Mouse (Mus musculus): ENCODE measurements at regions not wholly inside any gene's neighbourhood (a gene's known extent, or its start where the extent isn't known, plus 50 kb on each side); places are given as distances from the start of the nearest gene placed in this dataset.
"Not testable (repeated sequence)": the region's sequence is repeated elsewhere in the genome, so short reads cannot be mapped to it uniquely, and the experiment has no call there.

GRCm38 (mm10) chr1:177382596-177383190, 59.5 kb upstream of the Zbtb18 start:
- peak; percentile 60 for DNase-seq

DNA sequence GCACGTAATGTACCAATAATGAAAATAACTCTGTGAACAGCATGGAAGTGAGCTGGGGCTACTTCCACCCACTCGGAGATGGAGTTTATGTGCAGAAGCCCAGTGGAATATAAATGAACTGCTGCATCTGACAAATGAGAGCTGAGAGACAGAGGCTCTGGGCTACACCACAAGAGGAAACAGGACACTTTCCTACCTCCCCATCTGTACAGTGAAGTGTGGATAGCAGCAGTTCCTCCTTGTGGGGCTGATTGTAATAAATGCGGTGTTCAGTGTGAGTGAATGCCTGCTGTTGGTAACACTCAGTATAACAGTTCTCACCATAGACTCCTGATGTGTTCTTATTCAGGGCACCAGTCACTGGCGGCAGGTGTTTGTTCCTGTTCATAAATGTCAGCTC, 60.0 kb upstream of the Zbtb18 start:
- no peak for DNase-seq

- no peak for DNase-seq
These were observed 64.0 kb upstream of the Zbtb18 start for GRCm38 (mm10) chr1:177378112-177378511.

DNA sequence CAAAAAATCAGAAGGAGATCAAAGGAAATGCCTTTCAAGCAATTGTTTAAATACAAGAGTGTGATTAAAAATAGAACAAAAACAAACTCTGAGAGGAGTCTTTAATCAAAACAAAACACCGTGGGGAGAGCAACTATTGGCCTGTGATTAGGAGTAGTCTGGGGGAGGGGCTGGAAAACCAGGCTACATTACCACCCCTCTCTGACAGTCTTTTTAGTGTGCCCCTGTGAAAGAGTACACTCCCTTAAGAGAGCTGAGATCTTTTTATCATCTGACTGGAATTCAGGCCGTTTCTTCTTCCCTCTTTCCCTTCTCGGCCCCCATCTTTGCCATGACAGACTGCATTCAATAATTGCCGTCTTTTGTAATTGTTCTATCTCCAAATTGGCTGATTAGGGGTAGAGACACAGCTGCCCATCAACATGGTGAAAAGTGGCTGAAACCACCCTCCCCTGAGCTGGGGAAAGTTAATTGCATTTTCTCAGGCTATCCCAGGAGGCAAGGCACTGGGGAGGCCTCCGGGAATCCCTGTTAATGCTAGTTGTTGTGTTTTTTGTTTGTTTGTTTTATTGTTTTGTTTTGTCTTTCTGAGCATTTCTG, 68.8 kb upstream of the Zbtb18 start:
- no peak for DNase-seq

GRCm38 (mm10) chr1:177372066-177372465, 70.1 kb upstream of the Zbtb18 start:
- no peak for DNase-seq

DNA sequence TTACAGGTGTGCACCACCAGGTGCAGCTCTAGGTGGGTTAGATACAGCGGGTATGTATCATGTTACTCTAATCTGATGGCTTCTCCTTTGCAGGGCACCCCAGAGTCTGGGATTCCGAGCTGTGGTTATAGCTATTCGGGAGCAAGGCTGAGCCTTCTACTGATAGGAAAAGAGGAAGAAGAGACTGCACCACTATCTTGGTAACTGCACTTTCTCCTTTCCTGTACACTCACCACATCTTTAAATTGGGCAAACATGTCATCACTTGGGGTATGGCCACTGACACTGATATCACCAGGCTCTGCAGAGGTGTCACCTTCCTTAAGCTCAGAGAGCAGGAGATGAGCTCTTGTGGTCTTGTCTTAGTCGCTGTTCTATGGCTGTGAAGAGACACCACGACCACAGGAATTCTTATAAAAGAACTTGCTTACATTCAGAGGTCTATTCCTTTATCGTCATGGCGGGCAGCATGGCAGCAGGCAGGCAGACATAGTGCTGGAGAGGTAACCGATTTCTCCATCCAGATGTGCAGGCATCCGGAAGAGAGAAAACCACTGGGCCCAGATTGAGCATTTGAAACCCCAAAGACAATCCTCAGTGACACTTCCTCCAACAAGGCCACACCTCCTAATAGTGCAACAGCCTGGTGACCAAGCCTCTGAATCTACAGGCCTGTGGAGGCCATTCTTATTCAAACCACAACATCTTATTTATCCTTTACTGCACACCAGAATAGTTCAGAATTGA, 74.1 kb upstream of the Zbtb18 start:
- no peak for DNase-seq

- no peak for DNase-seq
These were observed 75.2 kb upstream of the Zbtb18 start for GRCm38 (mm10) chr1:177366914-177367313.

DNA sequence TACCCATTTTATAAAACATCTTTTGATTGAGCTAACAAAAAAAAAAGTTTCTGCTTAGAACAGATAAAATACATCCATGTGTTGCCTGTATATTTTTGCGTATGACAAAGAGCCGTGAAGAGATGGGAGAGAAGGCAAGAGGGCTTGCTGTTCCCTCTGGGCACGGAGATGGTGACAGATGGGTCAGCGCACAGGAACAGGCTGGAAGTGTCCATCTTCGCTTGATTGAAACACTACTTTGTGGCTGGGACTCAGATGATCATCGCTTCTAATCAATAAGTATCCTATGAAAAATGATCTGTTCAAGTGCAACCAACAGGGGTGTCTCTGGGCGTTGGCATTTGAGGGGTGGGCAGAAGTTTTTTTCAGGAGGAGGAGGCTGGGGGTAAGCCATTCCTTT, 75.7 kb upstream of the Zbtb18 start:
- no peak for DNase-seq

- DNase-seq, result no peak
These were observed 77.8 kb upstream of the Zbtb18 start for GRCm38 (mm10) chr1:177364355-177364754.

DNA sequence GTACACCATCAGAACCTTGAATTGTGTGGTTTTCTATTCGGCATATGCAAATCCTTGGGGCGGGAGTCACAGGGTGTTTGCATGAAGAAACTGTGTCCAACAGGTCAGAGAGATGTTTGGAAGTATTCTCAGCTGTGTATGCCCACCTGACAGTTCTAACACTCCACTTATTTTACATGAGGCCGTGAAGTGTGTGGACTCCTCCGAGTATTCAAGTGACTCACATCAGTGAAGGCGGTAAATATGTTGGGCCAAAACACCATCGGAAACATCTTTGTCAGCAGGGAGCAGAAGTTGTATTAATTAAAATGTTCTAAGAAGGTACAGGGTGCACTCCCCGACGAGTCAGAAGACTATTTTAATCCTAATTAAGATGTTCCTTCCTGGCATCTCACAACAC, 79.8 kb upstream of the Zbtb18 start:
- DNase-seq, result no peak

DNA sequence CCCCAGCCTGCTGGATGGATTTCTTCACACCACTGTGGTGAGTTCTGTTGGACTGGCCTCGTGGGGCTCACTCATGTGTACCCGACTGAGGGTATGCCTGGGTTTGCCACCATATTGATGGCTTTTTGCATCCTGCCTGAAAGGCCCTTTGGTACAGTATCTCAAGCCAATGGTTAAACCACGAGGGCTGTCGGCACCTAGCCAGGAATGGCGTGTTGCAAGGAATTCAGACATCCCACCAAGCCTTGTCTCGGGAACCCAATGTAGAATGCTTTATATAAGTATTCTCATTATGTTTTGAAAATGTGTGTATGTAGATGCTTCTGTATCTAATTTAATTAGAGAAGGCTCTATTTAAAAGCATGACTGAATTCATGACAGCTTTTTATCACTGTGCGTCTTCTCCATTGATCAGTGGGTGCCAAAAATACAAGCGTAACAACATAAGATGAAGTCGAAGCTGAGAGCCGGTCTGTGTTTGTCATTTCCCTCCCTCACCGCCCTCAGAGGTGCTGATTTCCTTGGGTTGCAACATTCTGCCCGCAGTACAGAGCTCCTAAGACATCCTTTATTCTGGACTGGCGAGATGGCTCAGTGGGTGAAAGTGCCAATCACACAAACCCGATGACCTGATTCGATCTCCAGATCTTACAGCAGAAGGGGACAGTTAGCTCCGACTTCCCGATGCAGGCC, 90.5 kb upstream of the Akt3 start:
- DNase-seq, result no peak

- DNase-seq, result no peak
These were observed 89.2 kb upstream of the Akt3 start for GRCm38 (mm10) chr1:177347208-177347607.

- DNase-seq, result no peak
These were observed 88.5 kb upstream of the Akt3 start for GRCm38 (mm10) chr1:177346540-177346939.

- DNase-seq, result no peak
These were observed 87.5 kb upstream of the Akt3 start for GRCm38 (mm10) chr1:177345540-177345939.

DNA sequence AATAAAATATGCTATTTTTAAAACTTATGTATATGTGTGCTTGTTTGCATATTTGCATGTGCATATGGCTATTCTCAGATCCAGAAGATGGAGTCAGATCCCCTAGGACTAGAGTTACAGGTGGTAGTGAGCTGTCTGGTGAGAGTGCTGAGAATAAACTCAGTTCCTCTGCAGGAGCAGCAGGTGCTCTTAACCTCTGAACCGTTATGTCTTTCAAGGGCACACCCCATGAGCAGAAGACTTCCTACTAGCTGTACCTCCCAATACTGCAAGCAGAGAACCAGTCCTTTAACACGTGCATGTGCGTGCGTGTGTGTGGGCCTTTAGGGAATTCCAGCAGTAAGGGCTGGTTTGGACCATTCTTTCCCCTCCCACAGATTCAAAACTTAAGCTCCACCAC, 85.9 kb upstream of the Akt3 start:
- DNase-seq, result no peak

GRCm38 (mm10) chr1:177343121-177343520, 85.1 kb upstream of the Akt3 start:
- DNase-seq, result no peak

DNA sequence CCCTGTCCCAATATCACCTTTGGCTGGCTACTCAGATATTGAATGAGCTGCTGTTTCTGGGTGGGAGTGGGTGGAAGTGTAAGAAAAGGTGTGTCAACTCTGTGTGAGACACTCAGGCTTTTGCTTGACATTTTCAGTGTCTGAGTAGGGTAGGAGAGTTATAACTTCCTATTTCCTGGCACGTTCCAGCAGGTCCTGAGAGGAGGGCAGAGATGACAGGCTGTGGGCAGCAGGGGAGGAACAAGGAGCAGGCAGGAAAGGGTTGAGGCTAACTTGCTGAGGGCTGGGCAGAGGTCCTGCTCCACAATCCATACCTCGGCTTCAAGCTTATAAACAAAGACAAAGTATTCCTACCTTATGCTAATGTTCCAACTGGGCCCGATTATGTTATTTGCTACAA, 82.2 kb upstream of the Akt3 start:
- DNase-seq, result no peak

DNA sequence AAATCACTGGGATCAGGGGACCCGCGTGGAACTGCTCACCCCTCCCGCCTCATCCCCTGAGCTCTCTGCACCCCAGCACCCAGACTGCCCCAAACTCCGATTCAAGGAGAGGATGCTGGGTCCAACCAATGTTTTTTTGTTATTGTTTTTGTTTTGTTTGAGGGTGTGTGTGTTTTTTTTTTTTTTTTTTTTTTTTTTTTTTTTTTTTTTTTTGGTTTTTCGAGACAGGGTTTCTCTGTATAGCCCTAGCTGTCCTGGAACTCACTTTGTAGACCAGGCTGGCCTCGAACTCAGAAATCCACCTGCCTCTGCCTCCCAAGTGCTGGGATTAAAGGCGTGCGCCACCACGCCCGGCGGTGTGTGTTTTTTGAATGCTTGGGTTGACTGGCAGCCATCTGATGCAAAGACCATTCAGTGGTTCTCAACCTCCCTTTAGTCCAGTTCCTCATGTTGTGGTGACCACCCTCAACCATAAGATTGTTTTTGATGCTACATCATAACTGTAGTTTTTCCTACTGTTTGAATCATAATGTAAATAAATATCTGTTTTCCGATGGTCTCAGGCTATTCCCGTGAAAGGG, 81.3 kb upstream of the Akt3 start:
- DNase-seq, result not testable (repeated sequence)

DNA sequence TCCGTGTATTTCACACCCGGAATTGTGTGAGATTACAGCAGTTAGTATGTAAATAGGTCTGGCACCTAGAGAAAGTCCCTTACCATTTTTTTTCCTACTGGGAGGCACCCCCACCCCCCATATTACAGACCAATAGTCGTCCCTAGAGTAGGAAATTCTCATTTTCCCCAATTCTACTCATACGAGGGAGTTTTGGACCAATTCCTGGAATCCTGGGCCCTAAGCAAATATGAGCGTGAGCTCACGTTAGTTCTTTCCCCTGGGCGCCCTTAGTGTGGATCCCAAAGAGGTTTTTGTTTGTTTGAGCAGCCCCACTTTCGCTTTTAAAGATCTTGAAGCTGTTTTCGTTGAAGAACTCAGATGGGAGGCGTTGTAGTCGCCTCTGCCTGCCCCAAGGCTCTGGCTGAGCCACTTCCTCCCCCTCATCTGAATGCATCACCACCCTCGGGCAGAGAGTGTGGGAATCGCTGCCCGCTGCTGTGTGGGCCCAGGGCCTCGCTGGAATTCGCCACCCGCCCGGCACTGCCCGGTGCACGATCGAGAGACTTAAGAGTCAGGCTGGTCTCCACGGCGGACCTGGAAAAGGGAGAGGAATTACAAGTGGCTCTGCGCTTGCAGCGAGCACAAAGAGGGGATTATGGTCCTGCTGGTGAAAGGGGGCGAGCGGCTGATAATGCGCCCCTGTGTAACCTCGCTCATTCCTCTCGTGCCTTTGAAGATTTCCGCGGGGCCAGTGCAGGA, 80.6 kb upstream of the Akt3 start:
- DNase-seq, result peak; percentile 50

DNA sequence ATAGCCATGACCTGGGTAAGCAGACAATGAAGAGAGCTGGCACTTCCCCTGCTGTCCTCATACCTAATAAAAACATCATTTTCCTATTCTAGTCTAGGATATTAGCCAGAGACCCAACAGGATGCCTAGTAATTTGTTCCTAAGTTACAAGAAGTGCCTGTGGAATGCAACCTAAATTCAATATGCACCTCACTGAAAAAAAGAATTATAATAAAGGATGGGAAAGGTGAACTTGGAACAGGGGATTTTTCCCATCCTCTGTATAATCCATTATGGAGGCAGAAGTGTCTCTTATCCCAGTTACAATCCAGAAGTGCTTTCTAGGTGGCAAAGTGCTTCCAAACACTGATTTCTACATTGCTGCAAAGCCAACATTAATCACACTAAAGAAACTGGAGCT, 79.8 kb upstream of the Akt3 start:
- DNase-seq, result no peak

- no peak for DNase-seq
These were observed 79.1 kb upstream of the Akt3 start for GRCm38 (mm10) chr1:177337141-177337540.

GRCm38 (mm10) chr1:177336436-177336835, 78.4 kb upstream of the Akt3 start:
- DNase-seq, result no peak

DNA sequence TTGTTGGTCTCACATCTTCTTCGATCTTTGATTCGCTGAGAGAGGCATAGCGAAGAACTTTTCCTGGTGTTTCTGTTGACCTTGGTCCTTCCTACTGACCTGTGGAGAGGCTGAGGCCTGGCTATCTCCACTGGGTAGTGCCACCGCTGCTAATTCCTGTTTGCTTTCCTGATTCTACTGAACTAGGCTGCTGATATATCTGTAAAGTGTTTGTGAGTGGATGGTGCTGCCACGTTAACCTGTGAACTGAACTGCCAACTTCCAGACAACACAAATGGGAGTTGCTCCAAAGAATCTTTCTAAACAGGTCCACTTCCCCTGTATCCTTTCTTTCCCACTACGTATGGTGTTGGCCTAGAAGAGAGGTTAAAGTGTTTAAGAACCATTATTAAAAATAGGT, 78.0 kb upstream of the Akt3 start:
- no peak for DNase-seq
